Mouse (Mus musculus) embryonic fibroblast, embryonic 13.5 days (primary cell): ENCODE data around the gene Snapin. TPM values are rescaled to one million over a fixed set of nuclear protein-coding genes. Genes with fewer than 3 reads are reported as not detected.

ENCODE experiments used
- H3K27ac ChIP-seq: 2 replicates; pipeline ENCODE4 v1.5.1; 2012; ENCODE audit warnings: low read length, control low read depth, inconsistent platforms; ENCODE audit not compliant: insufficient read depth
- H3K4me1 ChIP-seq: 2 replicates; pipeline ENCODE4 v1.6.1; 2011; ENCODE audit warnings: low read length; ENCODE audit not compliant: control insufficient read depth, insufficient read depth
- H3K4me3 ChIP-seq: 2 replicates; pipeline ENCODE4 v1.5.1; 2011; ENCODE audit warnings: mild to moderate bottlenecking, control low read depth, low read length; ENCODE audit not compliant: insufficient read depth
- CTCF ChIP-seq: IDR thresholded peaks from 2 replicates; pipeline ENCODE4 v1.5.1; 2011; ENCODE audit warnings: mild to moderate bottlenecking, control low read depth, low read length, moderate library complexity, borderline replicate concordance; ENCODE audit not compliant: insufficient read depth
- POLR2A ChIP-seq: IDR thresholded peaks from 2 replicates; pipeline ENCODE4 v1.6.1; 2011; ENCODE audit warnings: low read depth, mild to moderate bottlenecking, control low read depth, low read length, moderate library complexity
- polyA plus RNA-seq: library from polyadenylated mRNA; stranded (reverse); fragments of >200 nt; gene quantifications from 2 replicates; pipeline ENCODE4 v1.2.4, GENCODE M21; 2011; ENCODE audit warnings: low read depth; ENCODE audit not compliant: missing spikeins, insufficient read length

The Snapin gene
- polyA plus RNA-seq, 1 experiment = 102 TPM

DNA sequence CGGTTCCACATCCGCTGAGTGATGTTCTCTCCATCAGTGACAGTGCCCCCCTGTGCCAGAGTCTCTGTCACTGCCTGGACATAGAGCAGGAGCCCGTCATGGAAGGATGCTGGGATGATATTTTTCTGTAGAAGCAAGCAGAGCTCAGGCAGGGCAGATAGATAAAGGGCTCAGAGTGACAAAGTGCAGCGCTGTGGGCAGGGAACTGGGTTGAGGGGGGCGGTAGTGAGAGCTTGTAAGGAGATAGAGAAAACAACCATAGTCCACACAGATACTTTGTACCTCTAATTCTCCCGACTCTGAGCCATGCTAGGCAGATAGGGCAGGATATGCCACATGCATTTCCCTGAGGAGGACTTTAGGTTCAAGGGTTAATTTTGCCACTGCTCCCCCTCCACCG, 28.3 kb downstream of the Snapin start:
- H3K4me3 ChIP-seq = no peak overlapping the region
- no peak overlapping the region for H3K27ac ChIP-seq
- TF ChIP-seq CTCF (no peak), POLR2A (no peak)
- H3K4me1 ChIP-seq = no peaks in the 10 kb centered on the region

DNA sequence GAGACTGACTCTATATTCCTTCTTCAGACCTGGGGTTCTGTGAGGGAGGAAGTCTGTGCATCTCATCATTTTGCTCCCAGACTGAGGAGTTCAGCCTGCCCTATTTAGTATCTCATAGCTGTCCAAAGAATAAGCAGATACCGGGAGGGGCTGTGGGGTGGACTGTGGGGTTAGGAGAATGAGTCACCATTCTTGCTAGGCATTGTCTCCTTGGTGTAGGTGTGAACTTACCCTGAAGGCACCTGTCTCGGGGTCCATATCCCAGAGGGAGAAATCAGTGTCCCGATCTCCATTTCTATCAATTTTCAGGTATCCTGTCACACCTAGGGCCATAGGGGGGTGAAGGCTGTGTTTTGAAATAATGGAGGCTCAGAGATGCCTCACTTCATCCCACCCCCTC, 28.9 kb downstream of the Snapin start:
- Histone ChIP-seq H3K27ac (no peak overlapping the region), H3K4me3 (no peak overlapping the region), H3K4me1 (no peaks in the 10 kb centered on the region)
- TF ChIP-seq POLR2A = no peak
- TF ChIP-seq CTCF = no peak

DNA sequence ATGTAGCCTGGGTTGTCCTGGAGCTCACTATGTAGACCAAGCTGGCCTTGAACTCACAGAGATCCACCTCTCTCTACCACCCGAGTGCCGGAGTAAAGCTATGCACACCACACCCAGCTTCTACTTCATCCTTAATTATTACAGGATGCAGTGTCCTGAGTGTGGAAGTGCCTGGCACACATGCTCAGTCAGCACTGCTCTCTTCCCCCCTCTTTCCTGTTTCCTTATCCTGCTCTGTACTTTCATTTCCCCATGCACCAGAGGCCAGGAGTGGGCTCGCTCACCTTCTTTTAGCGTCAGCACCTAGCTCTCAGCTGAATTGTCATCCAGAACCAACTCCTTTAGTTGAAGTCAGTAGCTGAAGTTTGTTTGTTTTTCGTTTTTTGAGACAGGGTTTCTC, 30.5 kb downstream of the Snapin start:
- Histone ChIP-seq H3K4me1 (no peaks in the 10 kb centered on the region), H3K27ac (no peak overlapping the region), H3K4me3 (no peak overlapping the region)
- TF ChIP-seq CTCF = no peak
- no peak for TF ChIP-seq POLR2A

DNA sequence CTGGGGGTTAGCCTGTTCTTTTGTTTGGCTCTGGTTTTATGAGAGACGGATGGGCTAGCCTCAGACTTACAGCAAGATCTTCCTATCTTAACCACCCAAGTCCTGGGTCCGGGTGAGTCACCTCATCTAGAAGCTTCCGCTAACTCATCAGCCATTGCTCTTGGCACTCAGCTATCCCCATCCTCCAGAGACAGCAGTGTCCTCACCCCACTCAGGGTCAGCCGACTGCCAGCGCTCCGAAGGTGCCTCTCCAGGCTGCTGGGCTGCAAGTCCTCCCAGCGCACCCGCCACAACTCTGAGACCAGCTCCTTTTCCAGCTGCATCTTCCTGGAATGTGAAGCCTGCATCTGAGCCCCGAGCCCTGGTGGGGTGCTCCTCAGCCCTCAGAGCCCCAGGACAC, 31.1 kb downstream of the Snapin start:
- H3K4me3 ChIP-seq = no peak overlapping the region
- no peaks in the 10 kb centered on the region for H3K4me1 ChIP-seq
- TF ChIP-seq CTCF (no peak), POLR2A (no peak)
- H3K27ac ChIP-seq = no peak overlapping the region

GRCm38 (mm10) chr3:90454931-90455330, 35.9 kb downstream of the Snapin start:
- no peaks in the 10 kb centered on the region for H3K4me1 ChIP-seq
- no peak overlapping the region for H3K4me3 ChIP-seq
- H3K27ac ChIP-seq = no peak overlapping the region
- no peak for TF ChIP-seq CTCF
- TF ChIP-seq POLR2A = no peak

DNA sequence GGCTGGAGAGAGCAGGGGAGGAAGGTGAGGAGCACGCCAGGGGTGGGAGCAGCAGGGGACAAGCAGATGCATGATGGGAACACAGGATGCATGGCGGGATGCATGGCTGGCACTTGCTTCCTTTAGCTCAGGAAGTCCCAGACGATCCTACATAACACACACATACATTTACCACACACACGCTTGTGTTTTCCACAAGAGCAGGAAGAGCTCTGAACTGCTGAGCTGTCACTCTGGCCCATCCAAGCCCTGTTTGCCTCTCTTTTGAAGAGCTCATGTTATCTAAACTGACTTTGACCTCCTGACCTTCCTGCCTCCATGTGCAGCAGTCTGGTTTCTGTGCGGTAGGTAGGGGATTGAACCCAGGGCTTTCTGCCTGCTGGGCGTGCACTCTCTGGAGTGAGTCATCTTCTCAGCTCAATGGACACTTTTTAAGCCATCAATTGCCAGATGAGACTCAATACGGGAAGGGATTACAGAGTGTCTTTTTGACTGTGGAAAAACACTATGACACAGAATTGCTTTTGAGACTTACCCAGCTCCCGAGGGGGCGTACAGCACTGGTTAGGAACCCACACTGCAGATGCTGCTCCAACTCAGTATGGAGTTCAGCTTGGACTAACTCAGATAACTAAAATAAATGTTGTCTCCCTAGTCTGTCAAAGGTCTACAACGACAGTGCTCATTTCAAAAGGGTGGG, 39.3 kb downstream of the Snapin start:
- Histone ChIP-seq H3K27ac (no peak overlapping the region), H3K4me3 (no peak overlapping the region), H3K4me1 (no peaks in the 10 kb centered on the region)
- TF ChIP-seq CTCF = no peak
- TF ChIP-seq POLR2A = no peak

- Histone ChIP-seq H3K4me3 (no peak overlapping the region), H3K27ac (no peak overlapping the region)
- TF ChIP-seq CTCF = no peak
- no peak for TF ChIP-seq POLR2A
These were observed 40.0 kb downstream of the Snapin start for GRCm38 (mm10) chr3:90450874-90451273.

DNA sequence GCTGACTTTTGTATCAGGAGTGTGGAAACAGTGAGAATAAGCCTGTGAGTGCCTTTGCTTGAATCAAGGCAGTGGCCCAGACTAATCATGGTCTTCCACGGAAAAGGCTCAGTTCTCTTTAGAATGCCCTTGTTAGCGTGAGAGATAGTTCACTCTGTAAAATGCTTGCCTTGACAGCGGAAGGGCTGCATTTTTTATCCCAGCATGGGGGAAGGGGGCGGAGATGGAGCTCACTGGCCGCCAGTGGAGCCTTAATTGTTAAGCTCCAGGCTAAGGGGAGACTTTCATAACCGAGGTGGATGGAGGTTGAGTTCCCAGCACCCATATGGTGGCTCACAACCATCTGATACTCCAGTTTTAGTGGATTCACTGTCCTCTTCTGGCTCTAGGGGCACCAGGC, 42.2 kb downstream of the Snapin start:
- no peak for TF ChIP-seq CTCF
- TF ChIP-seq POLR2A = no peak
- Histone ChIP-seq H3K4me1 (no peaks in the 10 kb centered on the region), H3K4me3 (no peak overlapping the region), H3K27ac (no peak overlapping the region)

More at GRCm38 (mm10) chr3:90450874-90451273, 40.0 kb downstream of the Snapin start:
- H3K4me1 ChIP-seq = no peaks in the 10 kb centered on the region

DNA sequence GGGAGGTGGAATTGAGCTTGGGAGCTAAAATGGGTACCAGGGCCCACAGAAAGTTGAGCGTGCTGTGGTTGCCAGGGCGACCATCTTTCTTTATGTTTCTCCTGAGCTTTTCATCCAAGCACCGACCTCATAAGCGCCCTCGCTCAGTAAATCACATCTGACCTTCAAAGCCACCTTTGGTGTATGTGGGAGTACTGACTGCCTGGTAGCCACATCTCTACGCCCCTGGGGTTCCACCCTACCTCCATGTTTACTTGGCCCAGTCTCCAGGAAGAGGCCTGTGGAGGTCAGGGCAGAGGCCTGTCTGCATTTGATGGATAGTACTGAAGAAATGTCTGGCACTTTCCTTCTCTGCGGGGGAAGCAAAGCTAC, 43.7 kb downstream of the Snapin start:
- no peak overlapping the region for H3K4me3 ChIP-seq
- TF ChIP-seq CTCF (no peak), POLR2A (no peak)
- no peaks in the 10 kb centered on the region for H3K4me1 ChIP-seq
- H3K27ac ChIP-seq = peak overlapping the region; percentile 54

GRCm38 (mm10) chr3:90446389-90447122, 44.3 kb downstream of the Snapin start:
- H3K4me3 ChIP-seq = no peak overlapping the region

More at GRCm38 (mm10) chr3:90446389-90447122, 44.3 kb downstream of the Snapin start:
- Histone ChIP-seq H3K4me1 (no peaks in the 10 kb centered on the region), H3K27ac (peak overlapping the region; percentile 54)
- no peak for TF ChIP-seq CTCF
- peak; percentile 81 for TF ChIP-seq POLR2A
